Mouse (Mus musculus): Measurements from ENCODE around the gene Gal3st3. TPM values are rescaled to one million over a fixed set of nuclear protein-coding genes. Genes with fewer than 3 reads are reported as not detected.

The Gal3st3 gene
- 4.7 and 5.5 TPM in 2 replicates for polyA plus RNA-seq (2015; fragmentation: Nextera tagmentation; extraction: Ambion mirVana)

DNA sequence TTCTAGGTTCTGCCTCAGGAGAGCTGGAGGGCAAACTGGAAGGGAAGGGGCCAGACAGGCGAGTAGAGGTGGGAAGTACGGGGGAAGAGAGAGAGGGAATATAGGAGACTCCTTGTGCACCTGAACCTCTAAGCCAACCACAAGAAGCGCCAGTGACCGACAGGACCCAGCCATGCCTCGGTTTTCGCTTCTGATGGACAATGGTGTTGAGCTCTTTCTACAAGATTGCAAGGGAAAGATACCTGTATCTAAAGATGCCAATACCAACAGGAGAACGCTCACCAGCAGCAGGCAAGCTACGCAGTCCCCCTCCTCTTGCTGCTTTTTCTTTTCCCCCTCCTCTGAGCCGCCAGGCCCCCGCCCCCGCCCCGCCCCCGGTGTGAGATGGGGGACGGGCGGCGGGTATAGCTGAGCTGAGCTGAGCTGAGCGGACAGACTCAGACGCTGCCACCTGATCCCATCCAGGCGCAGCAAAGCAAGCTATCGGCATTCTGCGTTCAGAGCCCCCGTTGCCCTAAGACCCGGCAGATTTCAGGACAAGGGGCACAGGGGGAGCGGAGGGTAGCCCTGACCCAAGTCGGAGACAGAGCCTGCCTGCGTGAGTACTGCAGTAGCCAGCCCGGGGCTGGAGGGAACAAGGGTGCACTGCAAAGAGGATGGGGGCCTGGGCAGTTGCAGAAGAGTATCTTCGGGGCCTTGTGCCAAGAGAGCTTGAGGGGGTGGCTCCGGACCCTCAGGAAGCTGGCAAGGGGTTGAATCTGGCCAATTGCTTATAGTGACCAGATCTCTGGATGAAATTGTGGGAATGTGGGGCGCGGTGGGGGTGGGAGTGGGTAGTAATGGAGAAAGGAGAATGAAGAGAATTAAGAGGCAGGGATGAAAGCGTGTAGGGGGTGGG is at the start of gene Gal3st3:
Gene Gal3st3, plus strand, starts transcription at position 429 of the 898 bp plus-strand sequence.
- H3K9ac ChIP-seq, result peak within 1 kb of the TSS; percentile 56
- ATAC-seq (ENCODE audit: insufficient number of reproducible peaks, low FRiP score, low TSS enrichment, low read depth), result no peak
- H3K36me3 ChIP-seq, result peaks cover 5% of the 10 kb centered on the region
- peak within 1 kb of the TSS; percentile 80 for H3K4me2 ChIP-seq
- H3K9me3 ChIP-seq, result no peaks in the 10 kb centered on the region
- H3K27ac ChIP-seq, result no peak within 1 kb of the TSS; the same call in 1 of the 2 replicates
- H3K27me3 ChIP-seq, result no peaks in the 10 kb centered on the region
- 10% methylated on average over 32 of the region's 32 CpGs for WGBS
- H3K4me3 ChIP-seq, result peak within 1 kb of the TSS; percentile 49
- H3K4me1 ChIP-seq, result peaks cover 41% of the 10 kb centered on the region

DNA sequence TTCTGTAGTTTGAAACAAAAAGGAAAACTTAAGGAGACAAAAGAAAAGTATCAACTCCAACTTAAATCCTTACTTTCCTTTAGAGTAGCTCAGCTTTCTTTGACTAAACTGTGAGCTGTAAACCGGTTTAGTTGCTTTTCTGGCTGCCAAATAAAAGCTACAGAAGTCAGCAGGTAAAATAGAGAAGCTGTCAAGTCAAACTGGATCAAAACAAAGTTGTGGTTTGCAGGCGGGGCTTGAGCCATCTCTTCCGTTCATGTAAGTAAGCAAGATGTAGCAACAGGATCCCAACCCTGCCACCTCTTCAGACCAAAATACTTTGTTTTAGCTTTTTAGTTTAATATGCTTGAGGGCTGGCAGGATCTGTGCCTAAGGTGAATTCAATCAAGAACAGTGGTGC is 41.0 kb upstream of the Gal3st3 start:
- Histone ChIP-seq H3K27ac (peak overlapping the region; percentile 27; the same call in 1 of the 2 replicates), H3K4me1 (no peaks in the 10 kb centered on the region), H3K9me3 (no peaks in the 10 kb centered on the region), H3K4me3 (no peak overlapping the region), H3K27me3 (no peaks in the 10 kb centered on the region), H3K36me3 (no peaks in the 10 kb centered on the region), H3K4me2 (no peak overlapping the region), H3K9ac (no peak overlapping the region)
- WGBS, result 46% methylated on average over 3 of the region's 3 CpGs
- no peak for ATAC-seq (ENCODE audit: insufficient number of reproducible peaks, low FRiP score, low TSS enrichment, low read depth)

DNA sequence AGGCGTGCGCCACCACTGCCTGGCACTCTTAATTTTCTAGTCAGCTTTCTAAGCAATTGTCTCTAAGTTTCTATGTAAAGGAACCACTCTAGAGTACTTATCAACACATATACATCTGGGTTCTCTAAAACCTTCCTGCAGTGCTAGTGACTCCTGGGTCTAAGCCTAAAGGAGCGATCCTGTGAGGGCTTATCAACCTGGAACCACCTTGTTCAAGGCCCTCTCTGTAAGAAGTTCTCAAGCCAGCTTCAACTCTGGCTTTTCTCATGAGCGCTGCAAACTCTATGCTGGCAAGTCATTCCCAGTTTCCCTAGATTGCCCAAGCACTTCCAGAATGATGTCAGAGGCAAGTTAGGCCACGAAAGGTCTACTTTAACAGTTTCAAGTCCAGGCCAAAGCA is 31.1 kb upstream of the Gal3st3 start:
- H3K36me3 ChIP-seq, result no peaks in the 10 kb centered on the region; the same call in 1 of the 2 replicates
- ATAC-seq (ENCODE audit: insufficient number of reproducible peaks, low FRiP score, low TSS enrichment, low read depth), result no peak
- H3K4me1 ChIP-seq, result peaks cover 8% of the 10 kb centered on the region
- H3K27me3 ChIP-seq, result no peaks in the 10 kb centered on the region
- no peaks in the 10 kb centered on the region for H3K9me3 ChIP-seq
- no peak overlapping the region for H3K4me2 ChIP-seq
- WGBS, result 96% methylated on average over 5 of the region's 5 CpGs
- H3K4me3 ChIP-seq, result no peak overlapping the region
- H3K27ac ChIP-seq, result no peak overlapping the region
- no peak overlapping the region for H3K9ac ChIP-seq

DNA sequence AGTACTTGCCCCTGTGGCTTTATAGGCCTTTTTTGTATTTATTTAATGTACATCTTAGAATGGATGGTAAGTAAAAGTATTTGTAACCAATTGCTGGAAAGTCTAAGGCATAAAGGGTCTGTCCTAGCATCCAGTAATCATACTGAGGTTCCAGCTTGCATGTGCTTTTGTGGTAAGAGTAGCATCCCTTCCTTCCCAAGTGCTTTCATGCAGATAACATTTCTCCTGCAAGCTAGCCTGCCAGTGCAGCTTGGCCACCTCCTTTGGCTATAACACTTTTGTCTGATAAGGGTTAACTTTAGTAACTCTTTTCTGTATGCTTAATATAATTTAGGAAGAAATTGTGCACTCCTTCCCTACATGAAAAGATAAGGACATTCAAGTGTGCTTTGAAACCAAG is 30.1 kb upstream of the Gal3st3 start:
- ATAC-seq (ENCODE audit: insufficient number of reproducible peaks, low FRiP score, low TSS enrichment, low read depth), result no peak
- no peak overlapping the region for H3K9ac ChIP-seq
- peaks cover 10% of the 10 kb centered on the region for H3K4me1 ChIP-seq
- no peaks in the 10 kb centered on the region for H3K9me3 ChIP-seq
- H3K36me3 ChIP-seq, result no peaks in the 10 kb centered on the region; the same call in 1 of the 2 replicates
- no peak overlapping the region for H3K27ac ChIP-seq
- H3K4me2 ChIP-seq, result no peak overlapping the region
- no peaks in the 10 kb centered on the region for H3K27me3 ChIP-seq
- H3K4me3 ChIP-seq, result no peak overlapping the region

DNA sequence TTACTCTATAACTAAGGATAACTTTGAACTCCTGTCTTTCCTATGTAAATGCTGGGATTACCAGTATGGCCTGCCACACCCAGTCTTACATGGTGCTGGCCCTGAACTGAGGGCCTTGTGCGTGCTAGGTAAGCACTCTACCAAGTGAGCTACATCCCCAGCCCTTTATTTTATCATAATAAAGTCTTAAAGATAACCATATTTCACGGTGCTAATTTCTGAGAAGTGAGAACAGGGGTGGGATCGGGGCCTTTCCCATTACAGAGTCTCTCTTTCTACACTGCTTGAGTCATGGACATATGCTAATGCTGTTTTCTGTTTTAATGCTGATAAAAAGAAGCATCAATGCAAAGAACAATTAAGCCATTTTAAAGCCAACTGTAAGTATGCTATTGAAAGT is 29.3 kb upstream of the Gal3st3 start:
- no peaks in the 10 kb centered on the region for H3K27me3 ChIP-seq
- no peaks in the 10 kb centered on the region for H3K9me3 ChIP-seq
- no peak overlapping the region for H3K27ac ChIP-seq
- no peak overlapping the region for H3K4me3 ChIP-seq
- H3K36me3 ChIP-seq, result peaks cover 1% of the 10 kb centered on the region
- 93% methylated on average over 3 of the region's 3 CpGs for WGBS
- ATAC-seq (ENCODE audit: insufficient number of reproducible peaks, low FRiP score, low TSS enrichment, low read depth), result no peak
- H3K4me2 ChIP-seq, result no peak overlapping the region
- peaks cover 16% of the 10 kb centered on the region for H3K4me1 ChIP-seq
- no peak overlapping the region for H3K9ac ChIP-seq

DNA sequence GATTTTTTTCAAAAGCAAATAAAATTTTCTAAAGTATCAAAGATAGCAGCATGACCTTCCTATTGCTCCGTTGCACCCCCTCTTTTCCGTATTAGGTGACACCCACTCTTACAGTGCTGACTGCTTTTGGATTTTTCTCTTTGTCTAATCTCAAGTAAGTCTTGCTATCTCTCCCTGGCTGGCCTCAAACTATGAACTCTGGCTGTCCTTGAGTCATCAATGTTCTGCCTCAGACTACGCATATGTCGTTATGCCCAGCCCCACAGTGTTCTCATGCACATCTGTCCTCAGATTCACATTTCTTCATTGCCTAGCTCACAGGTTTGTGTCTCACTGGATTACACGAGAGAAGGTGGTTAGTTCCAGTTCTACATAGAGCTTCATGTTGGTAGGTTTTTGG is 28.7 kb upstream of the Gal3st3 start:
- H3K36me3 ChIP-seq, result peaks cover 7% of the 10 kb centered on the region
- 81% methylated on average over 5 of the region's 5 CpGs for WGBS
- no peaks in the 10 kb centered on the region for H3K27me3 ChIP-seq
- no peak overlapping the region for H3K9ac ChIP-seq
- H3K4me3 ChIP-seq, result no peak overlapping the region
- no peak for ATAC-seq (ENCODE audit: insufficient number of reproducible peaks, low FRiP score, low TSS enrichment, low read depth)
- peaks cover 18% of the 10 kb centered on the region for H3K4me1 ChIP-seq
- no peak overlapping the region for H3K27ac ChIP-seq
- no peak overlapping the region for H3K4me2 ChIP-seq
- no peaks in the 10 kb centered on the region for H3K9me3 ChIP-seq

DNA sequence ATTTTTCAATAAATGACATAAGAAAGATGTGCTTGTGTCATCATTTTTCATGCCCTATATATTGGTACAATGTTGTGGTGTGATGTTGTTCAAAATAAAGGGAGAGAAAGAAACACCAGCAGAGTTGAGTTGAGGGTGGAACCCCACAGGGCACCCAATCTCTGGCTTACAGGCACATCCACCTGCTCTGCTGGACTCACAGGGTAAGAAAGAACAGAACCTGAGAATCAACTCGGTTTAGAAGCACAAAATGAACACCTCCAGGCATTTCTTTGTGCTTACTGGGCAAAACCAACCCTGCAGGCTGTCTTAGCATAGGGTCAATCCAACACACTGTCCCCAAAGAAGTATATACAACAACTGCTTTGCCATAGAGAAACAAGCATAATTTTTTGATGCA is 26.7 kb upstream of the Gal3st3 start:
- H3K9ac ChIP-seq, result no peak overlapping the region

DNA sequence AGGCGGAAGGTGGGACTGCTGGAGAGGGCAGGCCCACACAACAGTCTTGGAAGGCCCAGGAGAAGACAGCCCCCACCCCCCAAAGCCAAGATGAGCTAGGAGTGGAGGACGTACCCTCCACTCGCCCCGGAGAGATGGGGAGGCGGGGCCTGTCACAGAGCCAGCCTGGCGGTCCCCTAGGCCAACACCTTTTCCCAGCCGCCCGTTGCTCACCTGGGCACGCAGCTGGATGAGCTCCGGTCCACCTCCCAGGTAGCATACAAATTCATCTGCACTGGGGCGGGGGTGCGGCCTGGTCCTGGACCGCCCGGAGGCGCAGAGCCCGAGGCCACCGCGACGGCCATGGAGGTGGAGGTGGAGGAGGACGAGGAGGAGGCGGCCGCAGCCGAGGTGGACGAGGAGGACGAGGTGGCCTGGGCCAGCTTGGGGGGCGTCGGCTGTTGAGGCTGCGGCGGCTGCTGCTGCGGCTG is 25.8 kb upstream of the Gal3st3 start:
- H3K36me3 ChIP-seq, result peaks cover 32% of the 10 kb centered on the region
- peak overlapping the region; percentile 85 for H3K9ac ChIP-seq
- no peaks in the 10 kb centered on the region for H3K27me3 ChIP-seq
- H3K27ac ChIP-seq, result peak overlapping the region; percentile 95
- ATAC-seq (ENCODE audit: insufficient number of reproducible peaks, low FRiP score, low TSS enrichment, low read depth), result peak; percentile 52
- whole genome bisulfite sequencing, result under 1% methylated on average over 27 of the region's 30 CpGs
- peaks cover 18% of the 10 kb centered on the region for H3K4me1 ChIP-seq
- H3K9me3 ChIP-seq, result no peaks in the 10 kb centered on the region
- peak overlapping the region; percentile 64 for H3K4me2 ChIP-seq
- H3K4me3 ChIP-seq, result peak overlapping the region; percentile 92

More for the DNA sequence above, 26.7 kb upstream of the Gal3st3 start:
- no peak for ATAC-seq (ENCODE audit: insufficient number of reproducible peaks, low FRiP score, low TSS enrichment, low read depth)
- Histone ChIP-seq H3K4me3 (peak overlapping the region; percentile 92), H3K4me1 (peaks cover 18% of the 10 kb centered on the region), H3K36me3 (peaks cover 25% of the 10 kb centered on the region), H3K27ac (no peak overlapping the region), H3K27me3 (no peaks in the 10 kb centered on the region), H3K4me2 (peak overlapping the region; percentile 64), H3K9me3 (no peaks in the 10 kb centered on the region)
- WGBS, result 36% methylated on average over 1 of the region's 1 CpGs

DNA sequence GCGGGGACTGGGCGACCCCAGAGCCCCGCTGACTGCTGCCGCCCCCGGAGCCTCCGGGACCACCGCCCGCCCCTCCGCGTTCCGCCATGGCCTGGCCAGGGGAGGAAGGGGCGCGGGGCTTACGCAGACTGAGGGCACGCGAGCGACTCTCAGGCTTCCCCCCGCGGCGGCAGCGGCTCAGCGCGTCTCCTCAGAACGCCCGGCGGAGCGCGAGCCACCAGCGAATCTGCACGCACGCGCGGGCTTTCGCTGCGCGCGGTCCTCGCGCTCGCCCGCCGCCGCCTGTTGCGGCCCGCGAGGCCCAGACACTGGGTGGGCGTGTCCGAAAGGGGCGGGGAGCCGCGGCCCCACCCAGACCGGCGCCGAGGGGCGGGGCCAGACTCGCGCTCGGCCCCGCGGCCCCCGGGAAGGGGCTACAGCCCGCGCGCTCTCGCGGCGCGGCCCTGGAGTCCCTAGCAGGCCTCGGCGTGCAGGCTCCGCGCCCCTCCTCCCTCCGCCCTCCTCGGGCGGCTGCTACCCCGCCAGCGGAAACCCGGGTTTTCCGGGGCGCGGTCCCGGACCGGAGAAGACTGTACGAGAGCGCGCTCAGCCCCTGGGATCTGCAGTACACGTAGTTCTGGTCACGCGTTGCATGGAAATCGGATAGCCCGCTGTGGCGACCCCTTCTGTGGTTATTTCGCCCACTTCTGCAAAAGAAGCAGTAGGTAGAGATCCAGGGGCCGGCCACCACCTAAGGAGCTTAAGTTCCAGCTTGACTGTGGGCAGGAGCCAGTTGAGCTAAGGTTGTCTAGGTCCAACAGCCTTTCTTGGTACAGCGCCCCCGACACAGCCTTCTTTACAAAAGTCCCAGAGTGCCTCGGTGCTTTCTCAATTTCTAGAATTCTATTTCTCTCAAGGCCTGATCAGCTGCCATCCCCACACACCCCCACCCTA is 25.1 kb upstream of the Gal3st3 start, which contains the start of gene Pacs1:
Gene Pacs1, minus strand, starts transcription at position 319 of the 933 bp plus-strand sequence.
- no peaks in the 10 kb centered on the region for H3K27me3 ChIP-seq
- no peaks in the 10 kb centered on the region for H3K9me3 ChIP-seq
- under 1% methylated on average over 81 of the region's 97 CpGs for WGBS
- peaks cover 39% of the 10 kb centered on the region for H3K36me3 ChIP-seq
- peak within 1 kb of the TSS; percentile 85 for H3K9ac ChIP-seq
- peak within 1 kb of the TSS; percentile 95 for H3K27ac ChIP-seq
- H3K4me2 ChIP-seq, result peak within 1 kb of the TSS; percentile 64
- H3K4me3 ChIP-seq, result peak within 1 kb of the TSS; percentile 92
- peaks cover 18% of the 10 kb centered on the region for H3K4me1 ChIP-seq
- ATAC-seq (ENCODE audit: insufficient number of reproducible peaks, low FRiP score, low TSS enrichment, low read depth), result peak; percentile 89

DNA sequence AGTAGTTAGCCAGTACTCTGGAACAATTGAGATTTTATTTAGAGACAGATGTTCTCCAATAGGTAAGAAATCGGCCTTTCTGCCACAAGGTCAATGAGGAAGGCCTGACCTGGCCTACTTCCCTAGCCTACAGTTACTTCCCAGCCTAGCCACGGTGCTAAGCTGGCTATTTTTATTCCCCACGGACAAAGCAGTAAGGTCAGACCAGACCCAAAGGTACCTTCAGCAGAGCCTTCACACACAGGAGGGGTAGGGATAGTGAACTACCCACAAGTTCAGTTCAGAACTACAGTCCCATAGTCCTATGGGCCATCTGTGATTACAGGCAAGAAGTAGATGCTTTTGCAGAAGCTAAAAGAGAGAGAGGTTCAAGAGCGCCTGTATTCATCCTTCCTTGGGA is 24.2 kb upstream of the Gal3st3 start:
- Histone ChIP-seq H3K9me3 (no peaks in the 10 kb centered on the region), H3K36me3 (peaks cover 47% of the 10 kb centered on the region), H3K4me3 (no peak overlapping the region), H3K4me1 (peaks cover 18% of the 10 kb centered on the region), H3K27me3 (no peaks in the 10 kb centered on the region), H3K9ac (peak overlapping the region; percentile 39; the same call in 1 of the 2 replicates), H3K27ac (peak overlapping the region; percentile 95), H3K4me2 (no peak overlapping the region)
- no peak for ATAC-seq (ENCODE audit: insufficient number of reproducible peaks, low FRiP score, low TSS enrichment, low read depth)
- 70% methylated on average over 4 of the region's 4 CpGs for WGBS

DNA sequence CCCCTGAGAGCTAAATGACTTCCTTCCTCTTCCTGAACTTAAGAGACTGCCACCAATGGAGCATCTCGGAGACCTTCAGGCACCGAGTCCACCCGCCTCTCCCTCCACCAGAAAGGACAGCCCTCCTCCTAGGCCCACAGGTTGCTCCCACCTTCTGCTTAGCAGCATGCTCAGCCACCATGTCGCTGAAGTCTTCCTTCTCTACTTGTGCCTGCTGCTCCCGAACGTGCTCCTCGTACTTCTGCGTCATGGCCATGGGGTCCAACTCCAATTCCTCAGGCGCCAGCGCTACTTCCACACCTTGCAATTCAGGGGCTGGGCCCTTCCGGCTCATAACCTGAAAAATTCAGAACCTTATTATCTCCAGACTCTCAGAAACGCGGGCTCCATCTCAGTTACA is 23.5 kb upstream of the Gal3st3 start:
- Histone ChIP-seq H3K27ac (peak overlapping the region; percentile 95), H3K27me3 (no peaks in the 10 kb centered on the region), H3K9me3 (no peaks in the 10 kb centered on the region), H3K4me3 (no peak overlapping the region), H3K36me3 (peaks cover 54% of the 10 kb centered on the region), H3K9ac (no peak overlapping the region), H3K4me1 (peaks cover 18% of the 10 kb centered on the region), H3K4me2 (no peak overlapping the region)
- ATAC-seq (ENCODE audit: insufficient number of reproducible peaks, low FRiP score, low TSS enrichment, low read depth), result no peak
- WGBS, result 89% methylated on average over 13 of the region's 13 CpGs
